Mouse (Mus musculus) MEL-GATA-1-ER (cell line): ENCODE measurements around the gene Olfr521.
"Not testable (repeated sequence)": the region's sequence is repeated elsewhere in the genome, so short reads cannot be mapped to it uniquely, and the experiment has no call there.

Experiments
- DNase-seq: peaks from one replicate; pipeline ENCODE4 v3.0.0-alpha.2; 2012; ENCODE audit warnings: low read depth; ENCODE audit errors: extremely low read depth

The Olfr521 gene

DNA sequence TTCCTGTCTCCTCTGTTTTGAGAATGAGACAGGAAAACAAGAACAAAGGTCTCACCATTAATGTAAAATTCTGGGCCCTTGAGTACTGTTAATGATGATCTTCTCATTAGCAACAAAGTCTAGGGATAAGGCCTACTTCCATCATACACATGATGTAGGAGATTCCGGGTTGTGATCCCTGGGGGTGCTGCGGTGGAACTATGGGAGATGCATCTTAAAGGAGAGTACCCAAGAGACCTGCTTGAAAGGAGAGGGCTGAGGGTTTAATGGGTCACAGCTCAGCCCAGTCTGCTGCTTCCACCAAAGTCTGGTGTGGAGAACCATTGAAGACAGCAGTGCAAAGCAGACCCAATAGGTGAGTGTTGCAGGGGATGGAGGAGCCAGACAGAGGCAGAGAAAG lies at the start of gene Olfr521:
Olfr521 (plus strand) TSS at position 301 of the 400 bp plus-strand sequence.
- DNase-seq = no peak

DNA sequence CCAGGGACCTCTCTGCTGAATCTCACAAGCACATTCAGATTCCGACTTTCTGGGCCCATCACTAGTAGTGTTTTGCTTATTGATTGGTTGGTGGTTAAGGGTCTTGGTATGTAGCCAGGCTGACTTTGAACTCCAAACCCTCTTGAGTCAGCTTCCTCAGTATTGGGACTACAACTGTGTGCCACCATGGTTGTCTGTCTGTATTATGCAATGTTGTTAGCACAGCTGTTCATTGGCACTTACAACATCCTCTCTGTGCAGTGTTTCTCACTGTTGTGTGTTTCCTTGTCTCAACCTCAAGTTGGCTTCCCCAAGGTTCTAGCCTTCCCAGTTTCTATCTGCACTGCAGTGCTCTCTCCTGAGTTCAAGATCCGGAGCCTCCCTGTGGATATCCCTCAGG lies 46.8 kb upstream of the Olfr521 start:
- no peak for DNase-seq

DNA sequence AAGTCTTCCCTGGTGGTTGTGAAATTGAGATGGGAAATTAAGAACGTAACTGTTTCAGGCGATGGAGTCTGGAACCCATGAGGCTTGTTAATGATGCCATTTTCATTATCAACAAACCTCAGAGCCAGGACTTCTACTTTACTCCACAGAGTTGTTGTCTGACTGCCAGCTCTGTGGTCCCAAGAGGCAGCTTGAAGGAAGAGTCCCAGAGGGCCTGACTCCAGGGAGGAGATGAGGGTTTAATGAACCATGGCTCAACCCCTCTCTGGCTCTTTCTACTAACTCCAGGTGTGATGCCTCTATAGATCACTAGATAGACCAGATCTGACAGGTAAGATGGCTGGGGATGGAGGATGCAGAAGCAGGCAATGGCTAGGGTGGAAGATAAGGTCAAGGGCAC lies 33.3 kb upstream of the Olfr521 start, which contains the start of gene Olfr520:
Olfr520 (plus strand) TSS at position 301 of the 400 bp plus-strand sequence.
- DNase-seq = no peak

DNA sequence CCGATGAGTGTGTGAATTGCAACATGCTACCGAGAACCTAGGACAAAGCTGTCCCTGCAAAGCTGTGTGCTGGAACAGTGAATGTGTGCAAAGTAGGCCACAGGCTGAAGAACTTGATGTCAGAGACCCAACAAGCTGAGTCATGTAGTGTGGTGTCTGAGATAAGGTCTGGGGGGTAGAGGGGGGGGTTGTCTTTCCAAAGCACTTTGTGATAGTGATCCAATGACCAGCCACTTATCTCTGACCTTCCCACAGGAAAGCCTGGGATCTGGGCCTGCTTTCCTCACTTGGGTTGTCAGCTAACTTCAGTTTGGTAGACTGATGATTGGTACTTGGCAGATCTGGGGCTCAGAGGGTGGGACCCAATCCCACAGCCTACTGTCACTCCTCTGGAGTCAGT lies 28.7 kb upstream of the Olfr521 start:
- DNase-seq = no peak

DNA sequence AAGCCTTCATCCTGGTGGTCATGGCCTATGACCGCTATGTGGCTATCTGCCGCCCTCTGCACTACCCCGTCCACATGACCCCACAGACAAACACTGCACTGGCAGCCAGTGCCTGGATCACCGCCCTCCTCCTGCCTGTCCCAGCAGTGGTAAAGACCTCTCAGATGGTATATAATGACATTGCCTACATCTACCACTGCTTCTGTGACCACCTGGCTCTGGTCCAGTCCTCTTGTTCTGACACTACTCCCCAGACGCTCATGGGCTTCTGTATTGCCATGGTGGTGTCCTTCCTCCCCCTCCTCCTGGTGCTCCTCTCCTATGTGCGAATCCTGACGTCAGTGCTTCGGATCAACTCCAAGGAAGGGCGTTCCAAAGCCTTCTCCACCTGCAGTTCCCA lies 27.8 kb upstream of the Olfr521 start:
- DNase-seq = not testable (repeated sequence)

DNA sequence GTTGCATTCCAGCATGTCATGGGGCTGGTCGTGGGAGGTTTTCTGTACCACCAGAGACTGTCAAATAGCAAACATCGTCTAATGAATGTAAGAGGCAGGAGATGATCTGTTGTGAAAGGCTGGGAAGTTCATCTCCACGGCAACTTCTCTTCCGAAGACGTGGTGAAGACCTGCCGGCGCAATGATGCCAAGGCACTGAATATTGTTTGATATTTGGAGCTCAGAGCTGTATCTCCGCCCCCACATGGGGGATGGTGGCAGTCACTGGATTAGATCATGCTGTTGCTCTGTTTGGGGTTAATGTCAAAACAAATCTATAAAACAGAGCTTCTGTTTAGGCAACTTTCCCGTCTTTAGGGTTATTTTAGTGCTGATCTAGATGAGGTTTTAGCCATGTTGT lies 24.0 kb upstream of the Olfr521 start:
- no peak for DNase-seq

DNA sequence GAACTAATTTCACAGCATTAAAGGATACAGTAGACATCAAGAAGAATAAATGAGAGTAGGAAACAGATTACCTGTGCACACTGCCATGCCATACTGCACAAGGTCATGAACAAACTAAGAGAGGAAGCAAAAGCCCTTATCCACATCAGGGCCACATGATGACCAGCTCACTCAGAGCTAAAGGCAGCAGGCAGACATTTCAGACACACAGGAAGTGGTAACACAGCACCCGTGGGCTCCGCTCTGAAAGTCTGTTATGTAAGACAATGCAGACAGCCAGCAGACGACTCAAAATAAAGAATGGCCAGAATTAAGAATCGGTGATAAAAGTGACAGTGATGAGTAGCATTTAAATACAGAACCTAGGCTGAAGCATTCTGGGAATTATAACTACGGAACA lies 18.1 kb downstream of the Olfr521 start:
- no peak for DNase-seq

DNA sequence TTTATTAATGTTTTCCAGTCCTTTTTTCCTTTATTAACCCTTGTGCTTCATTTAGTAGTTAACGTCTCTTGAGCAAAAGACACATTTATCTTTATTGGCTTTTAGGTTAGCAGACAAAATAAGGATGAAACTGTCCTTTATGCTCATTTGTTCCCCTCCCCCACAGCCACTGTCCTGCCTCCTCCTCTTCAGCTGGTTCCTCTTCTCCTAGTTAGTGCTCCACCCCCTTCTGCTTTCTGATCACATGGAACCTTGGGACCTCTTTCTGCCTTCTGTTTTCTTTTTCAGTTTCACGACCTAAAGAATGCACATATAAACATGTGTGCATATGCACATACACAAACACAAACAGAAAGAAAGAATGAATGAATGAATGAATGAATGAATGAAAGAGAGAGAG lies 18.6 kb downstream of the Olfr521 start:
- DNase-seq = no peak

DNA sequence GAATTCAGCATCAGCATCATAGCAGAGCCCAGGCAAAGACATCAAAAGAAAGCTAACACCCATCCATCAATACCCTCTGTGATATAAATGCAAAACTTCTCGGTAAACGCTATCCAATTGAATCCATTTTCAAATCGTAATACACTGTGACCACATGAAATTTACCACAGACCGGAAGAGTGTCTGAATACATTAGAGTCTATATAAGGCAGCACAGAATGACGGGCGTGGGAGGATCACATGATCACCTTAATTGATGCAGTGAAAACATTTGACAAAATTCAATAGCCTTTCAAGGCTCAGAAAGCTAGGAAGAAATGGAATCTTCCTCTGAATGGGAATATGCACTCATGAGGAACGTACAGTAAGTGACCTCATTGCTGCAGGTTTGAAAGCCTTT lies 20.1 kb downstream of the Olfr521 start:
- no peak for DNase-seq

DNA sequence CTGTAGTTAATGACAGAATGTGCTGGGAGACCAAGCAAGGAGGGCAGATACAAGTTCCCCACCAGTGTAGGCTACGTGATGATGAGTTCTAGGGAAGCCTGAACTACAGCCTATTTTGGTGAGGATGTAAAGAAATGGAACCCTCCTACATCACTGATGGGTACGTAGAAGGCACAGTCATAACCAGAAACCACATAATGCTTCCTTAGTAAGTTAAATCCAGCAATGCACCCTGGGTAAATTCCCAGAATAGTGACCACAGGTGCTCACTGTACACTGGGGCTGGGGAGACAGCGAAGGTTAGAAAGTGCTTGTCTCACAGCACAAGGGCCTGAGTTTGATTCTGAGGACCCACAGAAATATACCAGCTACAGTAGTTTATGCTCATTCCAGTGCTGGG lies 22.2 kb downstream of the Olfr521 start:
- no peak for DNase-seq

DNA sequence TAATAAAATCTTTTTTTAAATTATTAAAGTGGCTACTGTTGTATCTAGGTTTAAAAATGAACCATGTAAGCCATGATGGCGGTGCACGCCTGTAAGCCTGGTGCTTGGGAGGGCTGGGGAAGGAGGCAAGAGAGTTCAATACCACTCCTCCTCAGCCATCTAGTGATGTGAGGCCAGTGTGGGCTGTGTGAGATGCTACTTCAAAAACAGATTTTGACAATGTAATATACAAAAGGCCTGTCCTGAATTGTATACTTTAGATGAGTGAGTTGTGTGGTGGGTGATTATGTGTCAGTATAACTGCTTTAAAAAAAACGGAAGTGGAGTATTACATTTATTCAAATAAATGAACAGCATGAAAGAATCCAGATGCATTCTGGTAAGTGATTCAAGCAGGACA lies 23.5 kb downstream of the Olfr521 start:
- DNase-seq = no peak

DNA sequence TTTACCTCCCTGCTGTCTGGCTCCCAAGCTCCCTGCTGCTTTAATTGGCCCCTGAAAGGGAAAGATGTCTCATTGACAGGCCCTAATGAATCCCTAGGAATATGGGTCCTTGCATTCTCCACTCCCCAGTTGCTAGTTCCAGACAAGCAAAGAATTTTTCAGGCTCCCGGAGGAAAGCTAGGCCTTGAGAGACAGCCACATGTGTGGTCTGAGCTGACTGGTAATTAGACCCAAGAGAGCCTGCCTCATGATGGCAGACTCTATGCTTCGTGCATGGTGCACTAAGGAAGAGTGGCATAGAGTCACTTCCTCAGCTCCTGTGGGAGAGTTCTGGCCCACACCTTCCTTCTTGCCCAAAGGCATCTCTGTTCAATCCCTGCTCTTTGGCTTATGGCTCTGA lies 24.6 kb downstream of the Olfr521 start:
- no peak for DNase-seq

DNA sequence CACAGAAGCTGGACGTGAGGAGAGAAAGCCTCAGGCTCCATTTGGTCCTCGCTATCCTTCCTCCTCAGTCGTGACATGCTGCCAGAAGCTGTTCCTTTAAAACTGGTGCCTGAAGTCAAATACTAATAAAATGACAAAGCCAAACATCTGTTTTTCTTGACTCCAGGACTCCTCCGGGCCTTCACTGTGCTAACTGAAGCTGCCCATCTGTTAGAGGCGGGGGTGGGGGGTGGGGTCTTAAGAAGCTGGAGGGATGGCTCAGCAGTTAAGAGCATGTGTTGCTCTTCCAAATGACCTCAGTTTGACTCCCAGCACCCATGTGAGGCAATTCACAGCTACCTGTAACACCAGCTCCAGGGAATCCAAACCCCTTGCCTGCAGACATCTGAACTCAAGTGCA lies 25.3 kb downstream of the Olfr521 start:
- DNase-seq = no peak

DNA sequence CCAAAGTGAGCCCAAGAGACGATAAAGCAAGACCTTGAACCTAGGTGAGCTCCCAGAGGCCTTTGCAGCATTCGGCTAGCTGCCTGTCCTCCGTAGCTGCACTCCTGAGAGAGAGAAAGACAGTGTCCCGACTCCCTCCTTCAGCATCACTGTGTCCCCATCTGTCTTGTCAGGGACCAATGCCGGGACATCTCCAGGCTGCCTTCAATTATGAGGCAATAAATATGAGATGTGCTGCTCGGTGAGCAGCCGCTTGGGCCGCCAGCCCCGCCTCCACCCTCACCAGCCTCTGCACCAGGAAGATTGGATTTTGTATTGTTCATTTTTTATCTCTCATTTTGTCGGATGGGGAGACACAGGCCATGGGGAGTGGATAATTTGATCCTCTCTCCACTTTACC lies 27.5 kb downstream of the Olfr521 start:
- no peak for DNase-seq

DNA sequence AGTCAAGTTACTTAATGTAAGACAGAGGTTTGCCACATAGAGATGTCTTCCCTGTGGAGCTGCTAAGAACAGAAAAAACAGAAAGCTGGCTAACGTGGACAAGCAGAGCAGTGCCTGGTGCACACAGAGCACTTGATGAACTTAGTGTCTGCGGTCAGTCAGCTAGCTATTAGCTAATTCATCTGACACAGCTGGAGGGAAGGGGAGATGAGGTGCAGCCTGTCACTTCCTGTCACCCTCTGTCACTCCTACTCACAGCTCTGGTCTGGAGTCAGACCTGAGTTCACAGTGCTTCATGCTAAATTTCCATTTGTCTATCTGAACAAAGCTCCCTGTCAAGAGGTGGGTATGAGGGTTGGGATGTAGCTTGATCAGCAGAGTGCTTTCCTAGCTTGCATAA lies 30.8 kb downstream of the Olfr521 start:
- DNase-seq = no peak

DNA sequence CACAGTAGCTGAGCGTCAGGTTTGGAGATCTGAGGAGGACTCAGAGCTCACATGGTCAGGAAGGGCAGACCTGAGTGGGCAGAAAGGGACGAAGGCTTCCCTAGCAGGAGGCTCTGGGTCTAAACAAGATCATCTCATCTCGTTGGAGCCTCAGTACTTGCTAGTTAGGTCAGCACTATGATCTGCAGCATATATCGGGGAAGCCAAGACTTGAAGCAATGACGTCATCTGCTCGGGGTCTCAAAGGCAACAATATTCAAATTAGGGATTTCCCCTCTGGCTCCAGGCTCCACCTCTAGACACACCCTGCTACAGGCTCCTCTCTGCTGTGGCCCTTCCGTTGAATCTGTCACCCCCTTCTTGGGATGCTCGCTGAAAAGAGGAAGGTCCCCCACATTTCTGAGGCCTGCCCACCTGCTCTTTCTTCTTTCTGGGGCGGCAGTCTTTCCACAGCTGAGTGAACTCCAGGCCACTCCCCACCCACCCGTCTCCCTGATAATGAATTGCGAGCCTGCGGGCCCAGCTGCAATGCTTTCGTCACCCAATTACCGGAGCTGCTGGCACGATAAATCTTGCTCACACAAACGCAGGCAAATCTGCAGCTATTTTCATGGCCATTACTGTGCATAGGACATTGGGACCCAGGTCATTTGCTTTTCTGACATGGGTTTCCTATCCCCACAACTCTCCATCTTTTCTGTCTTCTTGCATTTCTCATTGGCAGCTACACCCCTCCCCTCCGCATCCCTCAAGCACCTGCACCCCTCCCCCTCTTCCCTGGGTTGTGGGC lies 32.1 kb downstream of the Olfr521 start:
- no peak for DNase-seq

DNA sequence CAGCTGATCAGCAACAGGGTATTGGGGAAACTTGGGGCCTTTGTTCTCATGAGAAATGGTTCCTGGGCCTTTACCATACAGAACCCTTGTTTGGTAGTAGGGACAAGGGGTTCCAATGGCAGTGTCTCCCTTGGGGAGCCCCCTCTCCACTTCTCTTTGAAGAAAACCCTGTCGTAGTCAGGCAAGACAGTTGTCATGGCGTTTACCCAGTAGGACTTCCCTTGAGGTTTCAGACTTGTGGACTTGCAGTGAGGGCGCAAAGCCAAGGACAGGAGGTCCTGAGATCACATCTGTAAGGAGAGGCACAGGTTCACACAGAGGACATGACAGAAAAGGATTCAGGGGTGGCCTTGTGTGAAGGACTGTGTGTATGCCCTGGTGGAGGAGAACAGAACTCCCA lies 33.2 kb downstream of the Olfr521 start:
- DNase-seq = no peak

DNA sequence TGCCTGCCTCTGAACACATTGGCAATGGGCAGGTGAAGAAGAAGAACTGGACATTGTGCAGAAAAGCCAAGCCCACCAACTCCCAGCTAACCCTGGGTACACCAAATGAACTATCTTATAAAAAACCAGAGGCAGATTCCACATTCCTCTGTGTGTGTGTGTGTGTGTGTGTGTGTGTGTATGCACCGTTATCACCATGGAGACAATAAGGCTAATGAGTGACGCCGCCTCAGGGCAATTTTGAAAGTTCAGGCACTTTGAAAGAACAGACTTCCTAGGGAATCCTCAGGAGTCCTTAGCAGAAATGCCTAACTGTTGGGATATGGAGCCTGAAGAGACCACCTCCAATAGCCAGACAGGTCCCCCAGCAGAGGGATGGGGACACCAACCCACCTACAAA lies 34.0 kb downstream of the Olfr521 start:
- no peak for DNase-seq

DNA sequence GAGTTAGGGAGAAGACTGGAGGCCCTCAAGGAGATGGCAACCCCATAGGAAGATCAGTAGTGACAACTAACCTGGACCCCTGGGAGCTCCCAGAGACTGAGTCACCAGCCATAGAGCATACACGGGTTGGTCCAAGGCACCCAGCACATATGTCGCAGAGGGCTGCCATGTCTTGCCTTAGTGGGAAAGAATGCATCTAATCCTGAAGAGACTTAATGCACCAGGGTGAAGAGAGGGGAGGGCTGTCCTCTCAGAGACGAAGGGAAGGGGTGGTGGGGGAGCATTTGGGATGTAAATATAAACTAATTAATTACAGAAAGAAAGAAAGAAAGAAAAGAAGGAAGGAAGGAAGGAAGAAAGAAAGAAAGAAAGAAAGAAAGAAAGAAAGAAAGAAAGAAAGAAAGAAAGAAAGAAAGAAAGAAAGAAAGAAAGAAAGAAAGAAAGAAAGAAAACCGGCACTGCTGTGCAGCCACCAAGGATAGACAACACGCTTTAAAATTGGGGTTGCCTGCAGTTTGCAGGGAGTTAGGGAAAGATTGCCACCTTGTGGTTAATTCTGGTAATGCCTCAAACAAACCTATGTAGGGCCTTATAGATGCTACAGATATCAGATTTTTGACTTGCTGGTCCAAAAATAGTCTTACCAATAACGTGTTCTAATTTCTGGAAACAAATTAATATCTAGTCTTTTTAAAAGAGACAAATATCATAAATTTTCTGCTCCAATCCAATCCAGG lies 34.8 kb downstream of the Olfr521 start:
- no peak for DNase-seq

DNA sequence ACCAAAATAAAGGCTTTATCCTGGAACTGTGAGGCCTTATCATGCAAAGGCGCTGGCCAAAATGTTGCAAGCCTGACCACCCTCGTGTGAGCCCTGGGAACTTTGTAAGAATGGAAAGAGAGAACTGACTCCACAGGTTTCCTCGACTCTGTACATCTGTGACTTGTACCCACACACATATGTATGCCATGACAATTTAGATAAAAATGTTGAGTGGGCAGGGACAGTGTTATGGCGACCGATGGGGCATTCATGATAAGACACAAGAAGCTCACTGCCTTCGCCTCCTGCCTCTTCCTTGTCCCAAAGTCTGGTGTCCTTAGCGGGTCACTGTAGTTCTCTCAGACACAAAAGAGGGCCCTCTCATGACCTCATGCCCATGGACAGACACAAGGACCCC lies 35.8 kb downstream of the Olfr521 start:
- DNase-seq = no peak

DNA sequence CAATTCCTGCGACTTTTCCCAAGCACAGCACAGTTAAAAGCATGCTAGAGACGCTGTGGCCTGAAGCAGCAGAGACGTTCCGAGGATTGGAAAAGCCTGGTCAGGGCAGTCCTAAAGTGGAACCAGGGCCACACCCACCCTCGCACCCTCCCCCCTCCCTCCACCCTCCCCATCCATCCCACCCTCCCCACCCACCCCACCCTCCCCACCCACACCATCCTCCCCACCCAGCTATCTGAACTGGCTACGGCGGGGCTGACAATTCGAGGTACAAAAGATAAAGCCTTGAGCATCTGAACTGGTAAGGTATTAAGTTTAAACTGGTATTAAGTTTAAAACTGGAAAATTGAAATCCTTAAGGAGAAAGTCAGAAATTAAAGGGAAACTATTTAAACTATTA lies 40.2 kb downstream of the Olfr521 start:
- DNase-seq = no peak

DNA sequence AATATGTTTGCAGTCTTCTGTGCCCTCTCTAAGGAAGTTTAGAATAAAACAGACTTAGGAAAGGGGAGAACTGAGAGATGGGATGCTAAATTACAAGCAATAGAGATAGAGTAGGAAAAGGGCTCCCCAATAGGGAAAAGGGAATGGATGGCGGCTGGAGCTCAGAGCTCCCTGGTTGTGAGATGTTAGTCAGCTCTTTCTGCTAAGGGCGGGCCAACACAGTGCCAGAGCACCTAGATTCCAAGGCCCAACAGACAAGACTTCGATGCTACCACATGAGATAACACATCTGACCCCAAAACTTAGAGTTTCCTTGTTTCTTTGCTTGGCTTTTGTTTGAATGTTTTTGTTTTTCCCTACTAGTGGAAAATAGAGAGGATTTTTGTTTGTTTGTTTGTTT lies 40.7 kb downstream of the Olfr521 start:
- not testable (repeated sequence) for DNase-seq

DNA sequence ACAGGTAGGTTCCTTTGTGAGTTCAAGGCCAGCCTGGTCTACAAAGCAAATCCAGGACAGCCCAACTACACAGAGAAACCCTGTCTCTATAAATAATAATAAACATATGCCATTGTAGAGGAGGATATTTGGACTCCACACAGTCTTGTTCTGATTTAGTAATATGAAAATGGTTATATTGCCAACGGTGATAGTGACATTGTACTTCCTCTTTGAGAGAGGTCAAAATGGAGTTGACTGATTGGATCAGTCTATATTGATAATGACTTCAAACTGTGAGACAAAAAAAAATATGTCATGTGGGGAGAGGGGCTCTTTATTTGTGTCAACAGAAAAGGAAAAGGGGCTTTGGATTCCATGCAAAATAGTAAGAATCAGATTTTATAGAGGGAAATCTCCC lies 42.0 kb downstream of the Olfr521 start:
- no peak for DNase-seq
